Mouse (Mus musculus) embryonic facial prominence, embryonic 11.5 days (tissue): ENCODE measurements around the gene Rnf11. TPM values are rescaled to one million over a fixed set of nuclear protein-coding genes. Genes with fewer than 3 reads are reported as not detected.
"Not testable (repeated sequence)": the region's sequence is repeated elsewhere in the genome, so short reads cannot be mapped to it uniquely, and the experiment has no call there.

Experiments
- ATAC-seq: fragments of 200-750 bp; cut with Nextera tagmentation; replicated peaks from 2 replicates; pipeline ENCODE4 v1.8.0; 2017; ENCODE audit warnings: low read depth; ENCODE audit not compliant: insufficient number of reproducible peaks, low FRiP score, low TSS enrichment
- DNase-seq: peaks from one replicate; pipeline ENCODE4 v3.0.0-alpha.2; 2015; ENCODE audit warnings: low spot score
- H3K27ac ChIP-seq: fragments of 300-500 bp; sonication (generic); replicated peaks from 2 replicates; pipeline ENCODE4 v1.5.1; 2014; ENCODE audit warnings: mild to moderate bottlenecking, low read depth, low read length, control low read depth
- H3K27me3 ChIP-seq: fragments of 300-500 bp; sonication (generic); 2 replicates; pipeline ENCODE4 v1.6.1; 2014; ENCODE audit warnings: mild to moderate bottlenecking, low read length, moderate library complexity, mixed read lengths; ENCODE audit not compliant: control insufficient read depth, insufficient read depth
- H3K36me3 ChIP-seq: fragments of 300-500 bp; sonication (generic); replicated peaks from 2 replicates; pipeline ENCODE4 v1.6.1; 2014; ENCODE audit warnings: low read depth, mild to moderate bottlenecking, low read length, moderate library complexity, mixed read lengths; ENCODE audit not compliant: control insufficient read depth, insufficient read depth
- H3K4me1 ChIP-seq: fragments of 300-500 bp; sonication (generic); 2 replicates; pipeline ENCODE4 v1.6.1; 2014; ENCODE audit warnings: low read length, mixed read lengths; ENCODE audit not compliant: control insufficient read depth, insufficient read depth
- H3K4me2 ChIP-seq: fragments of 300-500 bp; sonication (generic); 2 replicates; pipeline ENCODE4 v1.6.1; 2014; ENCODE audit warnings: low read depth, mild to moderate bottlenecking, control low read depth, low read length, moderate library complexity
- H3K4me3 ChIP-seq: fragments of 300-500 bp; sonication (generic); 2 replicates; pipeline ENCODE4 v1.5.1; 2014; ENCODE audit warnings: low read depth, low read length, control low read depth
- H3K9ac ChIP-seq: fragments of 300-500 bp; sonication (generic); replicated peaks from 2 replicates; pipeline ENCODE4 v1.6.1; 2014; ENCODE audit warnings: mild to moderate bottlenecking, control low read depth, low read length
- H3K9me3 ChIP-seq: fragments of 300-500 bp; sonication (generic); replicated peaks from 2 replicates; pipeline ENCODE4 v1.6.1; 2016; ENCODE audit warnings: mild to moderate bottlenecking, low read length, inconsistent platforms, mixed read lengths; ENCODE audit not compliant: control insufficient read depth
- WGBS: fragments of 180-500 bp; shearing (Covaris S2); extraction: QIAGEN DNeasy Blood & Tissue Kit; methylation state at CpG from one replicate; pipeline ENCODE4 v1.1.7; 2014; 5-methylcytosine and 5-hydroxymethylcytosine counted together
- polyA plus RNA-seq: library from polyadenylated mRNA; unstranded; fragments of >200 nt; fragmentation: Nextera tagmentation; extraction: Ambion mirVana; gene quantifications from 2 replicates; pipeline ENCODE4 v1.2.1, GENCODE M21; 2014

Rnf11 gene
- polyA plus RNA-seq, 1 experiment from 2014 or later, result 50.8 TPM

DNA sequence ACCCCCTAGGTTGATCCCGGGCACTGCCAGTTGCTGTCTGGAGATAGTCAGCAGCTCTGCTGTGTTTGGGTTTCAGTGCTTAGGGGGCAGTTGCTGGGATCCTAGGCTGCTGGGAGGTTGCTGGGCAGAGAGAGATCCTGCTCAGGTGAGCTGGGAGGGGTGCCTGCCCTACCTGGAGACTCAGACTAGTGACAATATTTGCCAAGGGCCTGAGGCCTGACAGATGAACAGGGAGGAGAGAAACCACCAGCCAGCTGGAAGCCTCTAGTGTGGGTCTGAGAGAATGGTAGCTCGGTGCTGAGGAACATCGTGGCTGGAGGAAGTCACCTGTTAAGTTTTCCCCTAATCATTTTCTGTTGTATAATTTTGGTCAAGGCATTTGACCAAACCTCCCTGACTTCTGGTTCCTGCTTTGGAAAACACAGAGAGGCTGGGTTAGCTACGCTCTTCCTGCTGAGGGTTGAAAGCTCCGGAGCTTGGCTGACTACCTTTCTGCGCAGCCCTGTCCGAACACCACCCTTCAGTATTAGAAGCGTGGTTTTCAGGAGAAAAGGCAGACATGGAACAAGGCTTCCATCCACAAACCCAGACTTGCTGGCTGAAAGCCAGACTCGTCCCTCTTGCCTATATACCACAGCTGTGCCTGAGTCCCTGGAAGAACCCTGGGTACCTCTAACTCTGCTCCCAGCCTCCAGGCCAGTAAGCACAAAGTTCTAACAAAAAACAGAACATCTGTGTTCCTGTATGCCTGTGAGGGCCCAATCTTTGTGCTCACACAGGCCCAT is 76.6 kb downstream of the Rnf11 start:
- DNase-seq (no peak), ATAC-seq (no peak)
- Histone ChIP-seq H3K27ac (no peak overlapping the region), H3K4me2 (no peak overlapping the region), H3K36me3 (no peaks in the 10 kb centered on the region), H3K4me1 (peaks cover 4% of the 10 kb centered on the region; the same call in 1 of the 2 replicates), H3K27me3 (peaks cover 2% of the 10 kb centered on the region; the same call in 1 of the 2 replicates), H3K4me3 (no peak overlapping the region; the same call in 1 of the 2 replicates), H3K9ac (no peak overlapping the region), H3K9me3 (no peaks in the 10 kb centered on the region)
- 84% methylated on average over 9 of the region's 9 CpGs for WGBS

DNA sequence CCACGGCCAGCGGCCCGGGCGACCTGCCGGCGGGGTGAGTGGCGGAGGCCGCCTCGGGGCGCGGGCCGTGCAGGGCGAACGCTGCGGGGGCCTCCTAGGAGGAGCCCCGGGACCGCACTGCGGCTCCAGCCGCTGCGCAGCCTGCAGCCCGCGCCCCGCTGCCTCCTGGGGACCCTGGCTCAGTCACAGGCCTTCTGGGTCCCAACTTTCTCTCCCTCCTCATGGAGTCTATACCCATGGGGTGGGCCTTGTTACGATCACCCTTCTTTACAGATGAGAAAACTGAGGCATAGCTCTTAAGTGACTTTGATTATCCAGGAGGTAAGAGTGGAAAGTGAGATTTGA is 77.4 kb downstream of the Rnf11 start:
- peak overlapping the region; percentile 76 for H3K9ac ChIP-seq
- peaks cover 2% of the 10 kb centered on the region; the same call in 1 of the 2 replicates for H3K27me3 ChIP-seq
- no peak overlapping the region for H3K27ac ChIP-seq
- H3K4me2 ChIP-seq, result peak overlapping the region; percentile 97
- H3K36me3 ChIP-seq, result no peaks in the 10 kb centered on the region
- no peaks in the 10 kb centered on the region for H3K9me3 ChIP-seq
- peak; percentile 44 for DNase-seq
- 2% methylated on average over 18 of the region's 24 CpGs for WGBS
- H3K4me1 ChIP-seq, result peaks cover 4% of the 10 kb centered on the region; the same call in 1 of the 2 replicates
- no peak; the same call in 1 of the 2 replicates for ATAC-seq
- H3K4me3 ChIP-seq, result peak overlapping the region; percentile 60

DNA sequence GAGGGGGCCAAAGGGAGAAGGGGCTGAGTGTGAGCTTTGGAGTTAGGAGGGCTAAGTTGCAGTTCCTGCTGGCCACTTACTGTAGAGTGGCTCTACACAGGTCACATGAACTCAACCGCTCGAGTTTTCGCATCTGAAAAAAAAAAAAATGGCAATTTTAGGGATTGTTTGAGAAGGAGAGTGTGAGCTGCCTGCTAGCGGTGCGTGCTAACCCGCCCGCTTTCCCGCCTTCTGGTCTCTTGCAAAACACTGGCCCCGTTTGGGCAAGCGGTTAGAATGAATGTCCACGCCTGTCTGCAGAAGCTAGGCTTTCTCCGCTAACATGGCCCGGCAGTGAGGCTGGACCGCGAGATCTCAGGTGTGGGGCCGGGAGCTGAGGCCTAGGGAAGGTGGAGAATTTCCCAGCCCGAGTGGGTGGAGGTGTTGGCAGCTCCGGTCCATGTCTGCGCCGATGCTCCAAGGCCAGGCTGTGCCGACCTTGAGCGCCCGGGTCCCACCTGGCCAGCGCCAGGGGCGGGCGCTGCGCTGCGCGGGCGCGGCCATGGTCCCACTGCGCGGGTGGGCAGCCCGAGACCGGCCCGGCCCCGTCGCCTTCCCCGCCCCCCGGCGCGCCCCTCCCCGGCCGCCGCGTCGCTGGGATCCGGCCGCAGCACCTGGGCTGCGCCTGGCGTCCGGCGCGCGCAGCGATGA is 77.9 kb downstream of the Rnf11 start, which contains the start of gene Ttc39a:
TSS of gene Ttc39a (plus strand) at position 138 of the 690 bp plus-strand sequence.
- under 1% methylated on average over 37 of the region's 56 CpGs for WGBS
- H3K4me1 ChIP-seq, result peaks cover 4% of the 10 kb centered on the region; the same call in 1 of the 2 replicates
- H3K4me3 ChIP-seq, result peak within 1 kb of the TSS; percentile 60
- DNase-seq (peak; percentile 58), ATAC-seq (peak; percentile 51)
- no peaks in the 10 kb centered on the region for H3K36me3 ChIP-seq
- no peaks in the 10 kb centered on the region for H3K9me3 ChIP-seq
- no peak within 1 kb of the TSS for H3K27ac ChIP-seq
- peaks cover 2% of the 10 kb centered on the region; the same call in 1 of the 2 replicates for H3K27me3 ChIP-seq
- peak within 1 kb of the TSS; percentile 76 for H3K9ac ChIP-seq
- H3K4me2 ChIP-seq, result peak within 1 kb of the TSS; percentile 97

GRCm38 (mm10) chr4:109406054-109406485 is 78.5 kb downstream of the Rnf11 start:
- Histone ChIP-seq H3K4me1 (peaks cover 4% of the 10 kb centered on the region; the same call in 1 of the 2 replicates), H3K4me2 (peak overlapping the region; percentile 97), H3K4me3 (peak overlapping the region; percentile 60; the same call in 1 of the 2 replicates), H3K27ac (no peak overlapping the region), H3K27me3 (peaks cover 2% of the 10 kb centered on the region; the same call in 1 of the 2 replicates), H3K9me3 (no peaks in the 10 kb centered on the region), H3K9ac (no peak overlapping the region; the same call in 1 of the 2 replicates), H3K36me3 (no peaks in the 10 kb centered on the region)
- WGBS, result 5% methylated on average over 3 of the region's 3 CpGs
- peak; percentile 1; the same call in 1 of the 2 replicates for ATAC-seq
- DNase-seq, result peak; percentile 56

DNA sequence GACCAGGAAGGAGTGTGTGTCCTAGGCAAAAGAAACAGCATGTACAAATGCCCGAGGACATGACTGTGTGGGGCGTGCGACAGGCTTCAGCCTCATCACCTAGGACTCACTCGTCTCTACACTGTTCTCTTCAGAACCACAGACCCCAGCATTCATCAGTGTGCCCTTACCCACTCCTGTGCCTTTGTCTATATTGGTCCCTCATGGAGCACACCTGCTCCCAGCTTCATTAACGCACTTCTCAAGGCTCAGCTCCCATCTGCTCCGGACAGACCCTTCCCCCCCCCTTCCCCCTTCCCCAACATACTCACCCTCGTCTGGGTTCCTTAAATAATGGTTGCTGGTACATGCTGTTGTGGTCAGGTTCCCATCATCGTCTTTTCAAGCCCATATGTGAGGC is 79.1 kb downstream of the Rnf11 start:
- no peak overlapping the region for H3K9ac ChIP-seq
- no peaks in the 10 kb centered on the region for H3K9me3 ChIP-seq
- 0 out of 2 replicates have a peak, but pooled peaks have one; percentile 9 for ATAC-seq
- WGBS, result 69% methylated on average over 8 of the region's 8 CpGs
- H3K4me1 ChIP-seq, result peaks cover 4% of the 10 kb centered on the region; the same call in 1 of the 2 replicates
- no peaks in the 10 kb centered on the region for H3K36me3 ChIP-seq
- H3K27ac ChIP-seq, result no peak overlapping the region
- no peak overlapping the region for H3K4me2 ChIP-seq
- H3K27me3 ChIP-seq, result peaks cover 2% of the 10 kb centered on the region; the same call in 1 of the 2 replicates
- no peak overlapping the region for H3K4me3 ChIP-seq
- DNase-seq, result no peak

DNA sequence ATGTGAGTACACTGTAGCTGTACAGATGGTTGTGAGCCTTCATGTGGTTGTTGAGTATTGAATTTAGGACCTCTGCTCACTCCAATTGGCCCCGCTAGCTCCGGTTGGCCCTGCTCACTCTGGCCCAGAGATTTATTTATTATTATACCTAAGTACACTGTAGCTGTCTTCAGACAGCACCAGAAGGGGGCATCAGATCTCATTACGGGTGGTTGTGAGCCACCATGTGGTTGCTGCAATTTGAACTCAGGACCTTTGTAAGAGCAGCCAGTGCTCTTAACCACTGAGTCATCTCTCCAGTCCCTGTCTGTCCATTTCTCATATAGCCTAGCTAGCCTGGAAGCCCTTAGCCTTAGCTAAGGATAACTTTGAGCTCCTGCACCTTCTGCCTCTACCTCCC is 79.6 kb downstream of the Rnf11 start:
- not testable (repeated sequence) for H3K27ac ChIP-seq, H3K4me2 ChIP-seq, DNase-seq, H3K4me1 ChIP-seq, H3K27me3 ChIP-seq, ATAC-seq, H3K9ac ChIP-seq, H3K4me3 ChIP-seq, H3K9me3 ChIP-seq, H3K36me3 ChIP-seq
- WGBS, result 89% methylated on average over 3 of the region's 3 CpGs

DNA sequence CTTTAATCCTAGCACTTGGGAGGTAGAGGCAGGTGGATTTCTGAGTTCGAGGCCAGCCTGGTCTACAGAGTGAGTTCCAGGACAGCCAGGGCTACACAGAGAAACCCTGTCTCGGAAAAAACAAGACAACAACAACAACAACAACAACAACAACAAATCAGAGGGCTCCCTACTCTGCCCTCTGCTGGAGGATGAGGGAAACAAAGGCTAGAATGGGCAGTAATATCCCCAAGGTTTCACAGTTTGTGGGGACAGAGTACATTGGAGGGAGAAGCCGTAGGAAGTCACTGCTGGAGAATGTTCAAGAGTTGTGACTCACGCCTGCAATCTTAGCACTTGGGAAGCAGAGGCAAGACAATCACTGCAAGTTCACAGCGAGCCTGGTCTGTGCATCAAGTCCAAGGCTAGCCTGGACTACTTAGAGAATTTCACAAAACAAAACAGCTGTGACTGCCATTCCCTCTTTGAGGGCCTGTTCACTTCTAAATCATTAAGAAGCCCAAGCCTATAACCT is 83.3 kb downstream of the Rnf11 start:
- Histone ChIP-seq H3K4me3 (no peak overlapping the region), H3K9me3 (no peaks in the 10 kb centered on the region), H3K9ac (no peak overlapping the region), H3K4me1 (peaks cover 3% of the 10 kb centered on the region; the same call in 1 of the 2 replicates), H3K36me3 (no peaks in the 10 kb centered on the region), H3K27ac (no peak overlapping the region), H3K27me3 (no peaks in the 10 kb centered on the region), H3K4me2 (no peak overlapping the region)
- WGBS, result 75% methylated on average over 5 of the region's 5 CpGs
- no peak for ATAC-seq
- DNase-seq, result no peak
